Mouse (Mus musculus): ENCODE data around the gene Tpm1. TPM values are rescaled to one million over a fixed set of nuclear protein-coding genes. Genes with fewer than 3 reads are reported as not detected.

Tpm1 gene
- polyA plus RNA-seq, 1 experiment from 2014 or later = 385 TPM

- peak overlapping the region; percentile 47 for H3K4me2 ChIP-seq (replicated peaks; ENCODE audit: low read depth, low read length)
- H3K9ac ChIP-seq (ENCODE audit: low read depth, low read length) = peak overlapping the region; percentile 88
- peak overlapping the region; percentile 71 for H3K4me3 ChIP-seq (ENCODE audit: low read depth, low read length)
- ATAC-seq (ENCODE audit: low FRiP score) (peak; percentile 94), DNase-seq (ENCODE audit: low spot score) (peak; percentile 100)
- H3K27ac ChIP-seq (ENCODE audit: low read depth, low read length) = peak overlapping the region; percentile 90
- peaks cover 18% of the 10 kb centered on the region for H3K27me3 ChIP-seq (ENCODE audit: control insufficient read depth, insufficient read depth, low read length)
- peaks cover 9% of the 10 kb centered on the region for H3K4me1 ChIP-seq (replicated peaks; ENCODE audit: control insufficient read depth, insufficient read depth, low read length)
- no peaks in the 10 kb centered on the region for H3K36me3 ChIP-seq (ENCODE audit: control insufficient read depth, insufficient read depth, low read length)
- no peaks in the 10 kb centered on the region for H3K9me3 ChIP-seq (ENCODE audit: control insufficient read depth, low read length)
- under 1% methylated on average over 70 of the region's 73 CpGs for WGBS
Observed at GRCm38 (mm10) chr9:67043231-67044199, 5.7 kb downstream of the Tpm1 start.

- DNase-seq (ENCODE audit: low spot score) = no peak
- ATAC-seq (ENCODE audit: low FRiP score) = no peak
- Histone ChIP-seq H3K27ac (ENCODE audit: low read depth, low read length) (0 out of 2 replicates have a peak overlapping the region, but pooled peaks have one; percentile 90), H3K4me1 (replicated peaks; ENCODE audit: control insufficient read depth, insufficient read depth, low read length) (peaks cover 6% of the 10 kb centered on the region; the same call in 1 of the 2 replicates), H3K4me3 (ENCODE audit: low read depth, low read length) (peak overlapping the region; percentile 71), H3K9me3 (ENCODE audit: control insufficient read depth, low read length) (no peaks in the 10 kb centered on the region), H3K4me2 (replicated peaks; ENCODE audit: low read depth, low read length) (peak overlapping the region; percentile 47), H3K36me3 (ENCODE audit: control insufficient read depth, insufficient read depth, low read length) (no peaks in the 10 kb centered on the region), H3K9ac (ENCODE audit: low read depth, low read length) (peak overlapping the region; percentile 88), H3K27me3 (ENCODE audit: control insufficient read depth, insufficient read depth, low read length) (peaks cover 12% of the 10 kb centered on the region)
- 26% methylated on average over 6 of the region's 6 CpGs for WGBS
Observed at GRCm38 (mm10) chr9:67042813-67043207, 6.4 kb downstream of the Tpm1 start.

- peaks cover 6% of the 10 kb centered on the region for H3K27me3 ChIP-seq (ENCODE audit: control insufficient read depth, insufficient read depth, low read length)
- ATAC-seq (ENCODE audit: low FRiP score) = no peak
- H3K4me2 ChIP-seq (replicated peaks; ENCODE audit: low read depth, low read length) = peak overlapping the region; percentile 47
- no peak overlapping the region for H3K27ac ChIP-seq (ENCODE audit: low read depth, low read length)
- H3K9me3 ChIP-seq (ENCODE audit: control insufficient read depth, low read length) = no peaks in the 10 kb centered on the region
- no peak overlapping the region for H3K9ac ChIP-seq (ENCODE audit: low read depth, low read length)
- H3K4me1 ChIP-seq (replicated peaks; ENCODE audit: control insufficient read depth, insufficient read depth, low read length) = 0 out of 2 replicates have a peak, but pooled peaks cover 4% of the 10 kb centered on the region
- H3K4me3 ChIP-seq (ENCODE audit: low read depth, low read length) = peak overlapping the region; percentile 71
- no peaks in the 10 kb centered on the region for H3K36me3 ChIP-seq (ENCODE audit: control insufficient read depth, insufficient read depth, low read length)
- DNase-seq (ENCODE audit: low spot score) = no peak
- 63% methylated on average over 14 of the region's 14 CpGs for WGBS
Observed at GRCm38 (mm10) chr9:67041840-67042812, 7.1 kb downstream of the Tpm1 start.

- Histone ChIP-seq H3K4me2 (replicated peaks; ENCODE audit: low read depth, low read length) (no peak overlapping the region), H3K9me3 (ENCODE audit: control insufficient read depth, low read length) (no peaks in the 10 kb centered on the region), H3K4me1 (replicated peaks; ENCODE audit: control insufficient read depth, insufficient read depth, low read length) (0 out of 2 replicates have a peak, but pooled peaks cover 4% of the 10 kb centered on the region), H3K27ac (ENCODE audit: low read depth, low read length) (no peak overlapping the region), H3K9ac (ENCODE audit: low read depth, low read length) (no peak overlapping the region), H3K36me3 (ENCODE audit: control insufficient read depth, insufficient read depth, low read length) (peaks cover 1% of the 10 kb centered on the region; the same call in 1 of the 2 replicates), H3K4me3 (ENCODE audit: low read depth, low read length) (no peak overlapping the region), H3K27me3 (ENCODE audit: control insufficient read depth, insufficient read depth, low read length) (no peaks in the 10 kb centered on the region)
- ATAC-seq (ENCODE audit: low FRiP score) (no peak), DNase-seq (ENCODE audit: low spot score) (no peak)
- 73% methylated on average over 4 of the region's 4 CpGs for whole genome bisulfite sequencing
Observed at GRCm38 (mm10) chr9:67040963-67041839, 8.0 kb downstream of the Tpm1 start.

GRCm38 (mm10) chr9:67039867-67040266 lies 9.3 kb downstream of the Tpm1 start:
- H3K27me3 ChIP-seq (ENCODE audit: control insufficient read depth, insufficient read depth, low read length) = no peaks in the 10 kb centered on the region
- H3K4me3 ChIP-seq (ENCODE audit: low read depth, low read length) = no peak overlapping the region
- H3K9me3 ChIP-seq (ENCODE audit: control insufficient read depth, low read length) = 0 out of 2 replicates have a peak, but pooled peaks cover 1% of the 10 kb centered on the region
- no peak for ATAC-seq (ENCODE audit: low FRiP score)
- H3K4me1 ChIP-seq (replicated peaks; ENCODE audit: control insufficient read depth, insufficient read depth, low read length) = 0 out of 2 replicates have a peak, but pooled peaks cover 4% of the 10 kb centered on the region
- peaks cover 13% of the 10 kb centered on the region for H3K36me3 ChIP-seq (ENCODE audit: control insufficient read depth, insufficient read depth, low read length)
- H3K4me2 ChIP-seq (replicated peaks; ENCODE audit: low read depth, low read length) = no peak overlapping the region
- H3K27ac ChIP-seq (ENCODE audit: low read depth, low read length) = no peak overlapping the region
- 42% methylated on average over 10 of the region's 10 CpGs for WGBS
- DNase-seq (ENCODE audit: low spot score) = no peak
- no peak overlapping the region for H3K9ac ChIP-seq (ENCODE audit: low read depth, low read length)

- Histone ChIP-seq H3K4me3 (ENCODE audit: low read depth, low read length) (no peak overlapping the region), H3K9me3 (ENCODE audit: control insufficient read depth, low read length) (0 out of 2 replicates have a peak, but pooled peaks cover 4% of the 10 kb centered on the region), H3K9ac (ENCODE audit: low read depth, low read length) (no peak overlapping the region), H3K27me3 (ENCODE audit: control insufficient read depth, insufficient read depth, low read length) (no peaks in the 10 kb centered on the region), H3K4me2 (replicated peaks; ENCODE audit: low read depth, low read length) (no peak overlapping the region), H3K27ac (ENCODE audit: low read depth, low read length) (no peak overlapping the region), H3K36me3 (ENCODE audit: control insufficient read depth, insufficient read depth, low read length) (peaks cover 18% of the 10 kb centered on the region), H3K4me1 (replicated peaks; ENCODE audit: control insufficient read depth, insufficient read depth, low read length) (0 out of 2 replicates have a peak, but pooled peaks cover 4% of the 10 kb centered on the region)
- 92% methylated on average over 7 of the region's 7 CpGs for WGBS
- ATAC-seq (ENCODE audit: low FRiP score) (no peak), DNase-seq (ENCODE audit: low spot score) (no peak)
Observed at GRCm38 (mm10) chr9:67038686-67039085, 10.5 kb downstream of the Tpm1 start.

- Histone ChIP-seq H3K4me3 (ENCODE audit: low read depth, low read length) (no peak overlapping the region), H3K36me3 (ENCODE audit: control insufficient read depth, insufficient read depth, low read length) (peaks cover 20% of the 10 kb centered on the region), H3K9me3 (ENCODE audit: control insufficient read depth, low read length) (0 out of 2 replicates have a peak, but pooled peaks cover 4% of the 10 kb centered on the region), H3K27ac (ENCODE audit: low read depth, low read length) (no peak overlapping the region), H3K27me3 (ENCODE audit: control insufficient read depth, insufficient read depth, low read length) (no peaks in the 10 kb centered on the region), H3K4me1 (replicated peaks; ENCODE audit: control insufficient read depth, insufficient read depth, low read length) (0 out of 2 replicates have a peak, but pooled peaks cover 3% of the 10 kb centered on the region), H3K9ac (ENCODE audit: low read depth, low read length) (no peak overlapping the region), H3K4me2 (replicated peaks; ENCODE audit: low read depth, low read length) (no peak overlapping the region)
- no peak for ATAC-seq (ENCODE audit: low FRiP score)
- 96% methylated on average over 4 of the region's 4 CpGs for WGBS
- no peak for DNase-seq (ENCODE audit: low spot score)
Observed at GRCm38 (mm10) chr9:67037666-67038065, 11.5 kb downstream of the Tpm1 start.
